Mouse (Mus musculus) lung, embryonic 14.5 days (tissue): Measurements from ENCODE around the gene Prkag1. TPM values are rescaled to one million over a fixed set of nuclear protein-coding genes. Genes with fewer than 3 reads are reported as not detected.
"Not testable (repeated sequence)": the region's sequence is repeated elsewhere in the genome, so short reads cannot be mapped to it uniquely, and the experiment has no call there.

Source experiments
- ATAC-seq: fragments of 200-750 bp; cut with Nextera tagmentation; 2 replicates; pipeline ENCODE4 v1.8.0; 2017; ENCODE audit warnings: mild to moderate bottlenecking, moderate TSS enrichment, moderate library complexity; ENCODE audit not compliant: insufficient read depth
- DNase-seq: peaks from one replicate; pipeline ENCODE4 v3.0.0-alpha.2; 2015
- H3K27ac ChIP-seq: fragments of 300-500 bp; sonication (generic); 2 replicates; pipeline ENCODE4 v1.5.1; 2014; ENCODE audit warnings: low read depth, mild to moderate bottlenecking, moderate library complexity
- H3K27me3 ChIP-seq: fragments of 300-500 bp; sonication (generic); 2 replicates; pipeline ENCODE4 v1.6.1; 2014; ENCODE audit warnings: low read length, control low read depth; ENCODE audit not compliant: insufficient read depth
- H3K36me3 ChIP-seq: fragments of 300-500 bp; sonication (generic); 2 replicates; pipeline ENCODE4 v1.6.1; 2014; ENCODE audit warnings: control low read depth; ENCODE audit not compliant: insufficient read depth
- H3K4me1 ChIP-seq: fragments of 300-500 bp; sonication (generic); 2 replicates; pipeline ENCODE4 v1.6.1; 2014; ENCODE audit warnings: antibody characterized with exemption, control low read depth; ENCODE audit not compliant: insufficient read depth
- H3K4me2 ChIP-seq: fragments of 300-500 bp; sonication (generic); 2 replicates; pipeline ENCODE4 v1.6.1; 2014; ENCODE audit warnings: mild to moderate bottlenecking
- H3K4me3 ChIP-seq: fragments of 300-500 bp; sonication (generic); 2 replicates; pipeline ENCODE4 v1.5.1; 2014; ENCODE audit warnings: low read depth, low read length
- H3K9ac ChIP-seq: fragments of 300-500 bp; sonication (generic); 2 replicates; pipeline ENCODE4 v1.6.1; 2014
- H3K9me3 ChIP-seq: fragments of 300-500 bp; sonication (generic); 2 replicates; pipeline ENCODE4 v1.6.1; 2016; ENCODE audit warnings: low read depth, low read length, control low read depth
- CTCF ChIP-seq: IDR thresholded peaks from 2 replicates; pipeline ENCODE4 v1.5.1; 2016; ENCODE audit warnings: antibody characterized with exemption, low read depth
- WGBS: fragments of 180-500 bp; shearing (Covaris S2); extraction: QIAGEN DNeasy Blood & Tissue Kit; methylation state at CpG from one replicate; pipeline ENCODE4 v1.1.7; 2014; 5-methylcytosine and 5-hydroxymethylcytosine counted together
- polyA plus RNA-seq: library from polyadenylated mRNA; unstranded; fragments of >200 nt; fragmentation: Nextera tagmentation; extraction: Ambion mirVana; gene quantifications from 2 replicates; pipeline ENCODE4 v1.2.1, GENCODE M21; 2014

The Prkag1 gene
- polyA plus RNA-seq, 1 experiment from 2014 or later = 93.4 TPM

DNA sequence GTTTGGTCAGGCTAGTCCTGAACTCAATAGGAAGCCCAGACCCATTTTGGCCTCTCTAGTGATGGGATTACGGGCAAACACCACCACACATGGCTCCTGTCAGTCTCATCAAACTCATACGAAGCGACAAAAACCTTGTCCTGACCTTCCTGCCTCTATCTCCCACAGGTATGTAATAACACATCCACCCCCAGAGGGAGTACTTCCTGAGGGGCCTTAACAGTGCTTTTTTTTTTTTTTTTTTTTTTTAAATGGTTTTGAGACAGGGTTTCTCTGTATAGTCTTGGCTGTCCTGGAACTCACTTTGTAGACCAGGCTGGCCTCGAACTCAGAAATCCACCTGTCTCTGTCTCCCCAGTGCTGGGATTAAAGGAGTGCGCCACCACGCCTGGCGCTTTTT, 13.2 kb downstream of the Prkag1 start:
- ATAC-seq = no peak
- H3K27ac ChIP-seq = no peak overlapping the region
- no peak overlapping the region for H3K4me2 ChIP-seq
- H3K4me1 ChIP-seq = no peaks in the 10 kb centered on the region
- no peak overlapping the region for H3K9ac ChIP-seq
- no peaks in the 10 kb centered on the region for H3K27me3 ChIP-seq
- H3K4me3 ChIP-seq = no peak overlapping the region
- no peaks in the 10 kb centered on the region for H3K9me3 ChIP-seq
- WGBS = 89% methylated on average over 7 of the region's 7 CpGs
- TF ChIP-seq CTCF = no peak
- H3K36me3 ChIP-seq = peaks cover 77% of the 10 kb centered on the region
- DNase-seq = no peak

DNA sequence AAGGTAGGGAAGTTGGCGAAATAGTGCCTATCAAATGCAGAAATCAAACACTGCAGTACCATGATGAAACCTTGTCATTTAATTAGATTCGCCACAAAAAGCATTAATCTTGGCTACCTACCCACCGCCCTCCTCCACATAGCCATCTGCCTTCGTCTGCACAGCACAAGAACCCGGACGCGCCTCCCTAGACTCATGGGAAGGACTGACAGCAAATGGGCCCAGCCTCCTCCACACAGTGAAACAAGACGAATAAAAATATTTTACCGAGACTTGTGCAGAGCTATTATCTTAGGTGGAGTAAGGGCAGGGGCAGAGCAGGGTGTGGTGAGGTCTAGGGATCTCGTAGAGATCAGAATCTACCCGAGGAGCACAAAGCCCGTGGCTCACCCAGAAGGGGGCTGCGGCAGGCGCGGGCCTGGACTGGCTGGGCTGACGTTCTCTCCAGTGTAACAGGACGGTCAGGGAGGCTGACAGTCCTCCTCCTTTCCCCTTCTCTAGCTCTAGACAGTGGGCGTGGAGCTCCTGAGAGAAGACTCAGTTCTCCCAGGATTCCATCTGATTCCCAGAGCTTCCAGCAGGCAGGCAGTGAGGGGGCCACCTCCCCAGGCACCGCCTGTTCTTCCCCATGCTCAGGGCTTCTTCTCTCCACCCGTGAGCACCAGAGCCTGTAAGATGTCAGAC, 18.4 kb downstream of the Prkag1 start:
- H3K36me3 ChIP-seq = peaks cover 56% of the 10 kb centered on the region
- ATAC-seq = no peak
- no peak for TF ChIP-seq CTCF
- no peak overlapping the region for H3K27ac ChIP-seq
- H3K4me3 ChIP-seq = no peak overlapping the region
- no peak for DNase-seq
- H3K9me3 ChIP-seq = no peaks in the 10 kb centered on the region
- H3K27me3 ChIP-seq = peaks cover 23% of the 10 kb centered on the region
- H3K9ac ChIP-seq = no peak overlapping the region
- H3K4me2 ChIP-seq = no peak overlapping the region
- H3K4me1 ChIP-seq = 0 out of 2 replicates have a peak, but pooled peaks cover 5% of the 10 kb centered on the region
- 85% methylated on average over 20 of the region's 20 CpGs for WGBS

DNA sequence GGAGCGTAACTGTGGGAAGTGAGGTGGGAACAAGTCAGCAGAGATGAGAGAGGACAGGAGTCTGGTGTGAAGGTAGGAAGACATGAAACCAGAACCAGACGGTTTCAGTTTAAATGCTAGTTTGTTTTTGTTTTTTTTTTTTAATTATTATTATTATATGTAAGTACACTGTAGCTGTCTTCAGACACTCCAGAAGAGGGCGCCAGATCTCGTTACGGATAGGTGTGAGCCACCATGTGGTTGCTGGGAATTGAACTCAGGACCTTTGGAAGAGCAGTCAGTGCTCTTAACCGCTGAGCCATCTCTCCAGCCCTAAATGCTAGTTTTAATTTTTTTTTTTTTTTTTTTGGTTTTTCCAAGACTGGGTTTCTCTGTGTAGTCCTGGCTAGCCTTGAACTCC, 21.1 kb downstream of the Prkag1 start:
- WGBS = 71% methylated on average over 6 of the region's 6 CpGs
- DNase-seq, H3K9ac ChIP-seq, H3K4me1 ChIP-seq, H3K4me3 ChIP-seq, ATAC-seq, H3K4me2 ChIP-seq, H3K9me3 ChIP-seq, H3K27ac ChIP-seq: not testable (repeated sequence)
- peaks cover 49% of the 10 kb centered on the region for H3K27me3 ChIP-seq
- peaks cover 41% of the 10 kb centered on the region for H3K36me3 ChIP-seq
- 0 out of 2 replicates have a peak, but pooled peaks have one; percentile 10 for TF ChIP-seq CTCF

DNA sequence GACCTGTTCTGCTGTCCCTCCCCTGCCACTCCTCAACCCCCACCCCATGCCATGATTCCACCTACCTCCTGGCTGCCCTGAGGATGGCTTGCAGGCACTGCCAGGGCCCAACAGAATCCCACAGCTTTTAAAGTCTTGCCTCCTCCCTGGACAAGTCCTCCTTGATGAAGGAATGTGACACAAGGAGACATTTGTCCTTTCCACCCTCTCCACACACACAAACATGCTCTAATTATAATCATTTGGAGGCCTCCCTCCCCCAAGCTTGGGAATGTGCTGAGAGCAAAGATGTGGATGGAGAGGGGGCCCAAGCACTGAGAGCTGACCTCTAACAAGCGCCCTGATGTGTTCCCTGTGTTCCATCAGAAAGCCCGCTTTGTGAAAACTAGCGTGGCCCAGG, 21.9 kb downstream of the Prkag1 start, which contains the start of gene Ddn:
Ddn (minus strand) TSS at position 101 of the 400 bp plus-strand sequence.
- WGBS = 47% methylated on average over 3 of the region's 3 CpGs

DNA sequence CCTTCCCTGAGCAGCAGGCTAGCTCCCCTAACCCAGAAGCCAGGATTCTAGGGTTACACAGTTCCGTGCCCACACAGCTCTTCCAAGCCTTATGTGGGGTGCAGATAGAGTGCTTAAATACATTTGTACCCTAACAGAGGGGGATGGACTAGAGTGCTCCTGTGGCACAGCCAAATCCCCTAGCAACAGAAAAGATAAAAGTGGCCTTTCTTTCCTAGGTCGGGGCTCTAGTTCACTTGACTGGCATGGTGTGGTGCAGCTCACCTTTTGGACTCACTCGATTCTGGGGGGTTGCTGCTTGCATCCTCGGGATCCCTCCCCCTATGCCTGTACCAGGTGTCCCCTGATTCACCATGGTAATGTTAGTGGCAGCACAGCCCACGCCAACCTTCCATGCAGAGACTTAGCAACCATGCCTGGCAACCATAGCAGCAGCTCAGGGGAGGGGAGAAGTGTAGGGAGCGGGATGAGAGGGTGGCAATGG, 22.6 kb downstream of the Prkag1 start:
- no peaks in the 10 kb centered on the region for H3K9me3 ChIP-seq
- H3K4me3 ChIP-seq = peak overlapping the region; percentile 45
- H3K27me3 ChIP-seq = peaks cover 65% of the 10 kb centered on the region
- H3K4me1 ChIP-seq = peaks cover 9% of the 10 kb centered on the region; the same call in 1 of the 2 replicates
- H3K36me3 ChIP-seq = peaks cover 26% of the 10 kb centered on the region
- no peak for TF ChIP-seq CTCF
- ATAC-seq = no peak
- 11% methylated on average over 6 of the region's 6 CpGs for WGBS
- no peak overlapping the region for H3K27ac ChIP-seq
- H3K4me2 ChIP-seq = peak overlapping the region; percentile 76
- DNase-seq = no peak
- H3K9ac ChIP-seq = 0 out of 2 replicates have a peak overlapping the region, but pooled peaks have one; percentile 33

More for the DNA sequence above, 21.9 kb downstream of the Prkag1 start, which contains the start of gene Ddn:
- peaks cover 58% of the 10 kb centered on the region for H3K27me3 ChIP-seq
- peak within 1 kb of the TSS; percentile 76 for H3K4me2 ChIP-seq
- peaks cover 33% of the 10 kb centered on the region for H3K36me3 ChIP-seq
- TF ChIP-seq CTCF = no peak
- peaks cover 9% of the 10 kb centered on the region; the same call in 1 of the 2 replicates for H3K4me1 ChIP-seq
- H3K9ac ChIP-seq = peak within 1 kb of the TSS; percentile 33; the same call in 1 of the 2 replicates
- H3K4me3 ChIP-seq = peak within 1 kb of the TSS; percentile 45
- no peaks in the 10 kb centered on the region for H3K9me3 ChIP-seq
- no peak within 1 kb of the TSS for H3K27ac ChIP-seq
- ATAC-seq (no peak), DNase-seq (no peak)

DNA sequence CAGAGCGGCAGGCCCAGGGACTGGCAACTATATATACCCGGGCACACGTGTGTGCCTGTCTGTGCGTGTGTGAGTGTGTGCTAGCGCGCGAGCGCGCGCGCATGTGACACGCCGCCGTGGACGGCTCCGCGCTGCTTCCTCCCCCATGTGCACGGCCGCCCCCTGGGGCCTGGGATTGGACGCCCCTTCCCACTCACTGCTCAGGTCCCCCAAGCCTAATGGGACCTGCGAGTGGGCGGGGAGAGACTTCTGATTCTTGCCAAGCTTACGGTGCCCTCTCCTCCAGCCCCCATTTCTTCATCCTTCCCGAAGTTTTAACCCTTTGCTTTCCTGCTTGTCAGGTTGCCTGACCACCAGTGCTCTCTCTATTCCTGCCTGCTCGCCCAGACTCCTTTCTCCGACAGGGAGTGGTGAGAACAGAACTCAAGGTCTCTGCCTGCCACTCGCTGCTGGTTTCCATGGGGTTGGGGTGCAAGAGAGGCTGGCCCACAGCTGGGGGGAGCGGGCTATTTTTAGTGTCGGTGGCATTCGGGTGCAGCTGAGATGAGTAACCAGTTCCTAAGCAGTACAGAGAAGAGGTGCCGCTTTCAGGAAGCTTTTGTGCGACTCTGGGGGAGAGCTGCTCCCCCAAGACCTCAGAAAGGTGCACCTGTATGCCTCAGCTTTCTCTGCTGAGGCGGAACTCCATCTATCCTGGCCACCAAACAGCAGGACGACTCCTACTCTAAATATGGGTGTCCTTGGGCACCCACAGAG, 23.2 kb downstream of the Prkag1 start:
- WGBS = 1% methylated on average over 34 of the region's 34 CpGs
- peaks cover 20% of the 10 kb centered on the region for H3K36me3 ChIP-seq
- ATAC-seq (peak; percentile 26; the same call in 1 of the 2 replicates), DNase-seq (peak; percentile 63)
- no peak for TF ChIP-seq CTCF
- peak overlapping the region; percentile 76 for H3K4me2 ChIP-seq
- H3K4me1 ChIP-seq = peaks cover 9% of the 10 kb centered on the region; the same call in 1 of the 2 replicates
- H3K9me3 ChIP-seq = no peaks in the 10 kb centered on the region
- no peak overlapping the region for H3K27ac ChIP-seq
- peak overlapping the region; percentile 45 for H3K4me3 ChIP-seq
- peaks cover 71% of the 10 kb centered on the region for H3K27me3 ChIP-seq
- H3K9ac ChIP-seq = peak overlapping the region; percentile 33; the same call in 1 of the 2 replicates
